Mouse (Mus musculus) intestine, embryonic 16.5 days (tissue): ENCODE results near the gene Rin1. TPM values are rescaled to one million over a fixed set of nuclear protein-coding genes. Genes with fewer than 3 reads are reported as not detected.
"Not testable (repeated sequence)": the region's sequence is repeated elsewhere in the genome, so short reads cannot be mapped to it uniquely, and the experiment has no call there.

Experiments
- ATAC-seq: fragments of 200-750 bp; cut with Nextera tagmentation; 2 replicates; pipeline ENCODE4 v1.8.0; 2017; ENCODE audit warnings: moderate TSS enrichment, moderate library complexity
- H3K27ac ChIP-seq: fragments of 300-500 bp; sonication (generic); 2 replicates; pipeline ENCODE4 v1.5.1; 2014; ENCODE audit warnings: mild to moderate bottlenecking, low read length
- H3K27me3 ChIP-seq: fragments of 300-500 bp; sonication (generic); replicated peaks from 2 replicates; pipeline ENCODE4 v1.6.1; 2014; ENCODE audit warnings: low read length, control low read depth, mixed read lengths; ENCODE audit not compliant: control insufficient read depth, insufficient read depth
- H3K36me3 ChIP-seq: fragments of 300-500 bp; sonication (generic); 2 replicates; pipeline ENCODE4 v1.6.1; 2014; ENCODE audit warnings: low read length, control low read depth; ENCODE audit not compliant: control insufficient read depth, insufficient read depth
- H3K4me1 ChIP-seq: fragments of 300-500 bp; sonication (generic); 2 replicates; pipeline ENCODE4 v1.6.1; 2014; ENCODE audit warnings: low read length, control low read depth, mixed read lengths; ENCODE audit not compliant: control insufficient read depth, insufficient read depth
- H3K4me2 ChIP-seq: fragments of 300-500 bp; sonication (generic); 2 replicates; pipeline ENCODE4 v1.6.1; 2014; ENCODE audit warnings: low read depth, low read length, control low read depth
- H3K4me3 ChIP-seq: fragments of 300-500 bp; sonication (generic); 2 replicates; pipeline ENCODE4 v1.5.1; 2014; ENCODE audit warnings: mild to moderate bottlenecking, low read length
- H3K9ac ChIP-seq: fragments of 300-500 bp; sonication (generic); 2 replicates; pipeline ENCODE4 v1.6.1; 2014; ENCODE audit warnings: low read depth, low read length
- H3K9me3 ChIP-seq: fragments of 300-500 bp; sonication (generic); 2 replicates; pipeline ENCODE4 v1.6.1; 2016; ENCODE audit warnings: low read length, control low read depth; ENCODE audit not compliant: control insufficient read depth
- WGBS: fragments of 180-500 bp; shearing (Covaris S2); extraction: QIAGEN DNeasy Blood & Tissue Kit; methylation state at CpG from one replicate; pipeline ENCODE4 v1.1.7; 2014; 5-methylcytosine and 5-hydroxymethylcytosine counted together
- polyA plus RNA-seq: library from polyadenylated mRNA; unstranded; fragments of >200 nt; fragmentation: Nextera tagmentation; extraction: Ambion mirVana; gene quantifications from 2 replicates; pipeline ENCODE4 v1.2.1, GENCODE M21; 2015

Gene Rin1
- polyA plus RNA-seq, 1 experiment from 2014 or later: 2.8 TPM

DNA sequence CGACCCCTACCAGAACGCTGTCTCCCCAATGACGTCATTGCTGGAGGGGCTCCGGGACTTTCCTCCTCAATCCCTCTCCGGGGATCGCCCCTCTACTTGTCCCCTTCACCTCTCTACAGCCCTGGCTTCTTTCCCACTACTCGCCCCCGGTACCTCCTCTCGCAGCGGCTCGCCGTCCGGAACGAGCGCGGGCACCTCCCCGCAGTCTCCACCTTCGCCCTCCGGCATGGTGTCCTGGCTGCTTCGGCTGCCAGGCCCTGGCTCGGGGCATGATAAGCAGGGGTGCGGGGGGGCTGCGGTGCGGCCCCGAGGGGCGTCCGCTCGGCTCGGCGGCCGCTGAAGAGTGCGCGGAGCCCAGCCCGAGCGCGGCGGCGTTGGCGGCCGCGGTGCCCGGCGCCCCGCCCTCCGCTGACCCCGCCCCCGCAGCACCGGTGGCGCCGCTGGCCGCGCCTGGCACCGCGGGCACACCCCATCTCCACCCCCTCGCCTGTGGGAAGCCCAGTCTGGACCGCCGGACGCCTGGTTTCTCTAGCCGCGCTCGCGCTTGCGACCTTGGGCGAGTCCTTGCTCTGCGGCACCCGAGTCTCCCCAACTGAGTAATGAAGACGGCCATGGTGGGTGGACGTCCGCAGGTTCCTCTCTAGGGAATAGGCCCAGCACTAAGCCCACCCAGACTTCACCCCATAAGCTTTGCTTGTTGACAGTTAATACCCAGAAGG is 35.0 kb downstream of the Rin1 start, which contains the start of gene Tmem151a:
TSS of gene Tmem151a (minus strand) at position 387 of the 719 bp plus-strand sequence.
- Histone ChIP-seq H3K36me3 (no peaks in the 10 kb centered on the region), H3K4me1 (peaks cover 17% of the 10 kb centered on the region), H3K27me3 (peaks cover 56% of the 10 kb centered on the region), H3K4me2 (peak within 1 kb of the TSS; percentile 91), H3K9ac (peak within 1 kb of the TSS; percentile 48), H3K27ac (no peak within 1 kb of the TSS), H3K9me3 (no peaks in the 10 kb centered on the region), H3K4me3 (peak within 1 kb of the TSS; percentile 56)
- ATAC-seq: no peak
- 1% methylated on average over 67 of the region's 69 CpGs for WGBS

- H3K4me3 ChIP-seq, H3K36me3 ChIP-seq, H3K9ac ChIP-seq, H3K4me2 ChIP-seq, ATAC-seq, H3K9me3 ChIP-seq, H3K27ac ChIP-seq: not testable (repeated sequence)
- Histone ChIP-seq H3K4me1 (peaks cover 17% of the 10 kb centered on the region), H3K27me3 (peaks cover 47% of the 10 kb centered on the region)
- WGBS: 48% methylated on average over 4 of the region's 4 CpGs
Measured at GRCm38 (mm10) chr19:5086533-5086932, 36.3 kb downstream of the Rin1 start.

GRCm38 (mm10) chr19:5087884-5088728 is 37.8 kb downstream of the Rin1 start, which contains the start of gene Yif1a:
Gene Yif1a, plus strand, starts transcription at chr19:5088538.
- peaks cover 2% of the 10 kb centered on the region for H3K36me3 ChIP-seq
- peak within 1 kb of the TSS; percentile 73 for H3K4me2 ChIP-seq
- H3K27ac ChIP-seq: peak within 1 kb of the TSS; percentile 90
- peak within 1 kb of the TSS; percentile 71 for H3K4me3 ChIP-seq
- H3K4me1 ChIP-seq: peaks cover 17% of the 10 kb centered on the region
- ATAC-seq: peak; percentile 93
- WGBS: under 1% methylated on average over 58 of the region's 58 CpGs
- peaks cover 32% of the 10 kb centered on the region for H3K27me3 ChIP-seq
- H3K9ac ChIP-seq: peak within 1 kb of the TSS; percentile 81
- no peaks in the 10 kb centered on the region for H3K9me3 ChIP-seq

DNA sequence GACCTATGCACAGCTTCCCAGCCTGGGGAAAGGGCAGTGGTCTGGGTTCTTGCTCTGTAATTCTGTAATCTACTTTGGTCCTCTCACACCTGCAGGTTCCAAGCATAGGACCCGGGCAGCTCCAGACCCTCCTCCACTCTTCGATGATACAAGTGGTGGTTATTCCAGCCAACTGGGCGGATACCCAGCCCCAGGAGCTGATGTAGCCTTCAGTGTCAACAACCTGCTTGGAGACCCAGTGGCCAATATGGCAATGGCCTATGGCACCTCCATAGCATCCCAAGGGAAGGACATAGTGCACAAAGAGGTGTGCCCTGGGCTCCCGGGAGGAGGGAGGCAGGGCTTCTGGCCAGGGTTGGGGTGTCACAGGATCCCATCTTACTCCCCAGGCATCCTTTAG is 39.0 kb downstream of the Rin1 start:
- peak overlapping the region; percentile 81 for H3K9ac ChIP-seq
- H3K27ac ChIP-seq: no peak overlapping the region
- no peaks in the 10 kb centered on the region for H3K9me3 ChIP-seq
- peak overlapping the region; percentile 73 for H3K4me2 ChIP-seq
- peaks cover 2% of the 10 kb centered on the region for H3K36me3 ChIP-seq
- ATAC-seq: no peak
- peaks cover 21% of the 10 kb centered on the region for H3K4me1 ChIP-seq
- WGBS: 93% methylated on average over 4 of the region's 4 CpGs
- peak overlapping the region; percentile 71 for H3K4me3 ChIP-seq
- H3K27me3 ChIP-seq: peaks cover 21% of the 10 kb centered on the region

GRCm38 (mm10) chr19:5092083-5092482 is 41.8 kb downstream of the Rin1 start:
- no peak for ATAC-seq
- Histone ChIP-seq H3K9me3 (no peaks in the 10 kb centered on the region), H3K9ac (no peak overlapping the region), H3K4me1 (peaks cover 25% of the 10 kb centered on the region), H3K4me3 (no peak overlapping the region), H3K36me3 (peaks cover 2% of the 10 kb centered on the region), H3K27me3 (no peaks in the 10 kb centered on the region), H3K27ac (no peak overlapping the region), H3K4me2 (no peak overlapping the region)
- 88% methylated on average over 10 of the region's 10 CpGs for WGBS

DNA sequence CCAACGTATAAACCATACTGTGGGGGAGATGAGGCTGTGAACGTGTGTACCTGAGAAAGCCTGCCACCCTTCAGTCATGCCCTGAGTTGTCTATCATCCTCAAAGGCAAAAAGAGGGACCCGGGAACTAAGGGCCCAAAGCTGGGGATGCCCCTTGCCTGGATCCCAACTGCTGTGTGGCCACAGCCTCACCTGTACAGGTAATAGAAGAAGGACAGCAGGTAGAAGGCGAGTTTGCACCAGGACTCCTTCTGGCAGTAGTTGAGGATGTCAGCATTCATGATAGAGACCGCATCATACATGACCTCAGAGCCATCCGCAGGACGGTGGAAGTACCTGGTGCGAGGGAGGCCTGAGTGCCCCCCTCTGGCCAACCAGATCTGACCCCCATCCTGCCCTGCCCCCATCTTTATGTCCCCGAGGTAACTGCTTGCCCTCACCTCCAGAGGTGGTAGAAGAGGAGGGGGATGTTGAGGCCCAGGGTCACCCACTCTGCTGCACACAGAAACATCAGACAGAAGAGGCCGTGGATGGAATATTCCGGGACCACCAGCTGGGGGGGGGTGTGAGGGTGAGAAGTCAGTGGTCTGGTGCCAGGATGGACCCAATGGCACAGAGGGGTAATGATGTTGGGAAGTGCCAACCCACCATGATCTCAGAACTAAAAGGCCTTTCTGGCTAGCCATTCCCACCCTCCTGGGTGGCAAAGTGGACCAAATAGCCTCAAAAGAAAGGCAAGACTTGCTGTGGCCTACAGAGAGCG is 43.4 kb downstream of the Rin1 start:
- no peak overlapping the region for H3K4me2 ChIP-seq
- no peak overlapping the region for H3K4me3 ChIP-seq
- peaks cover 31% of the 10 kb centered on the region for H3K4me1 ChIP-seq
- WGBS: 70% methylated on average over 12 of the region's 12 CpGs
- H3K27ac ChIP-seq: no peak overlapping the region
- no peaks in the 10 kb centered on the region for H3K9me3 ChIP-seq
- ATAC-seq: no peak
- H3K36me3 ChIP-seq: peaks cover 2% of the 10 kb centered on the region
- no peak overlapping the region; the same call in 1 of the 2 replicates for H3K9ac ChIP-seq
- no peaks in the 10 kb centered on the region for H3K27me3 ChIP-seq

DNA sequence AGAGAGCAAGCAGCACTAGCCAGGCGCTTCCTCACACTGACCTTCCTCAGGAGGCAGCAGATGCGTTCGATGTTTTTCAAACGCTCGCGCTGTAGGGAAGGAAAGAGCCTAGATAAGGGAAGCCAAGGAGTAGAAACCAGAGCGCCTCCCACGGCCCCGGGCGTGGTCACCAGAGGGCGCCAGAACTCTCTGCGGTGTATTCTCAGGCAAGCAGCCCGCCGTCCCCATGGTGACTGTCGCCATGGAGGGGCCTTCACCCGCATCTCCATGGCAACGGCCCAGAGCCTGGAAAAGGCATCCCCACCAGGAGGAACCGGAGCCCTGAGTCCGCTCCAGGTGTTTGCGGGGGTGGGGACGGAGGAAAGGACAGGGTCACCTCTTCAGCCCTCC is 44.0 kb downstream of the Rin1 start:
- peaks cover 2% of the 10 kb centered on the region for H3K36me3 ChIP-seq
- no peak overlapping the region for H3K4me2 ChIP-seq
- peaks cover 30% of the 10 kb centered on the region for H3K4me1 ChIP-seq
- no peak overlapping the region for H3K4me3 ChIP-seq
- no peaks in the 10 kb centered on the region for H3K27me3 ChIP-seq
- ATAC-seq: peak; percentile 70
- H3K27ac ChIP-seq: no peak overlapping the region
- H3K9me3 ChIP-seq: no peaks in the 10 kb centered on the region
- no peak overlapping the region for H3K9ac ChIP-seq
- under 1% methylated on average over 21 of the region's 21 CpGs for WGBS

DNA sequence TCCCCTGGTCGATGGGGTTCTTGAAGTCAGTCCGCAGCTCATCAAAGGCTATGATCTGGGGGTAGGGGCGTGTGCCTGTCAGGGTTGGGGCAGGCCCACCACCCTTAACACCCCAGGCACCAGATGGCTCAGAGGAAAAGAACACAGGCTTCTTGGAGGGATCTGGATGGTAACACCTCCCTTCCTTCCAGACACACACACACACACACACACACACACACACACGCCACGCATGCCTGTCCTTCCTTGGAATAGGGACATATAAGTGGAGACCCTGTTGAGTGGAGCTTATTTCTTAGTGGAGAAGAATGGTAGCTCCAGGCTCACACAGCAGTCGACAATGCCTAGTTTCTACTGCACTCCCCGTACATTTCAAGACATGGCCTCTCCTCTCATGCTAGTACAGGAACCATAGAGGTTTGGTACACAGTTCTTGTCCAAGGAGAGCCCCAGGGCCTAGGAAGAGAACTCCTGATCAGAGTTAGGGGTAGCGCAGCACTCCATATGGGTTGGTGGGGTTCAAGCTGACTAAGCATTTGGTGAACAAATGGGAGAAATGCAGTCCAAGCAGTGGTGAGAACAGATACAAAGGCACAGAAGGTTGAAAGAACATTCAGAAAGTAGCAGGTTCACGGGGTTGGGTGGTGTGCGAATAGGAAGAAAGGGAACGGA is 44.6 kb downstream of the Rin1 start:
- H3K4me3 ChIP-seq: no peak overlapping the region
- peaks cover 2% of the 10 kb centered on the region for H3K36me3 ChIP-seq
- no peaks in the 10 kb centered on the region for H3K27me3 ChIP-seq
- no peak overlapping the region for H3K4me2 ChIP-seq
- WGBS: 43% methylated on average over 11 of the region's 11 CpGs
- no peak; the same call in 1 of the 2 replicates for ATAC-seq
- no peak overlapping the region for H3K27ac ChIP-seq
- H3K4me1 ChIP-seq: peaks cover 27% of the 10 kb centered on the region
- no peaks in the 10 kb centered on the region for H3K9me3 ChIP-seq
- no peak overlapping the region for H3K9ac ChIP-seq
